14 mouse cellular contexts compared by ENCODE assay signal in genomic region chr16:15113989-15114556, GRCm38 (mm10).
DNase-seq lines count a peak whose midpoint lies in the region; ATAC-seq and TF ChIP-seq lines count a peak whose summit lies in the region.
"Had no signal": no experiment of that assay in that cellular context is flagged by ENCODE, and none has a peak within 500 bp of the region (broad histone marks: within the 10 kb centered on the region; RNA-seq: fewer than 3 reads in every experiment).

No protein-coding gene starts in this region.

- peaks cover 3% of the 10 kb centered on the region; the same call in 1 of the 2 replicates for H3K9me3 ChIP-seq in heart, embryonic 14.5 days (ENCODE audit: control insufficient read depth, low read length)
- H3K9me3 ChIP-seq in heart, embryonic 10.5 days: no peaks in the 10 kb centered on the region
- no peaks in the 10 kb centered on the region for H3K9me3 ChIP-seq in lung, embryonic 14.5 days (ENCODE audit: low read depth, low read length)
- H3K9me3 ChIP-seq in intestine, embryonic 15.5 days: no peaks in the 10 kb centered on the region
- no peaks in the 10 kb centered on the region for H3K9me3 ChIP-seq in stomach, embryonic 16.5 days (replicated peaks; ENCODE audit: control insufficient read depth, low read length)
- H3K9me3 ChIP-seq in hindbrain, embryonic 16.5 days (ENCODE audit: control insufficient read depth, low read length): no peaks in the 10 kb centered on the region
- H3K9me3 ChIP-seq: liver, embryonic 13.5 days; midbrain, embryonic 12.5 days had no signal

- H3K4me3 ChIP-seq in heart, embryonic 14.5 days (ENCODE audit: control insufficient read depth in 1 of 2, insufficient read depth in 1 of 2, low read depth in 1 of 2, low read length in 2 of 2): no peak overlapping the region
- no peak overlapping the region for H3K4me3 ChIP-seq in heart, embryonic 10.5 days
- no peak overlapping the region for H3K4me3 ChIP-seq in lung, embryonic 14.5 days (ENCODE audit: low read depth, low read length)
- no peak overlapping the region for H3K4me3 ChIP-seq in intestine, embryonic 15.5 days (replicated peaks)
- no peak overlapping the region for H3K4me3 ChIP-seq in stomach, embryonic 16.5 days (replicated peaks; ENCODE audit: low read length)
- H3K4me3 ChIP-seq in hindbrain, embryonic 16.5 days (ENCODE audit: low read length): no peak overlapping the region
- H3K4me3 ChIP-seq: erythroblast, embryonic 14.5 days; liver, embryonic 13.5 days; midbrain, embryonic 12.5 days had no signal

- H3K36me3 ChIP-seq in heart, embryonic 14.5 days (ENCODE audit: control insufficient read depth, insufficient read depth, low read length): no peaks in the 10 kb centered on the region
- no peaks in the 10 kb centered on the region for H3K36me3 ChIP-seq in heart, embryonic 10.5 days
- no peaks in the 10 kb centered on the region for H3K36me3 ChIP-seq in lung, embryonic 14.5 days (ENCODE audit: insufficient read depth)
- no peaks in the 10 kb centered on the region for H3K36me3 ChIP-seq in intestine, embryonic 15.5 days
- H3K36me3 ChIP-seq in stomach, embryonic 16.5 days (ENCODE audit: control insufficient read depth, insufficient read depth, low read length): no peaks in the 10 kb centered on the region
- no peaks in the 10 kb centered on the region for H3K36me3 ChIP-seq in hindbrain, embryonic 16.5 days (ENCODE audit: control insufficient read depth, insufficient read depth, low read length)
- H3K36me3 ChIP-seq: liver, embryonic 13.5 days; midbrain, embryonic 12.5 days had no signal

- ATAC-seq in heart, embryonic 14.5 days (ENCODE audit: insufficient number of reproducible peaks, insufficient read depth, low FRiP score, low read depth): no peak
- ATAC-seq in lung, embryonic 14.5 days (ENCODE audit: insufficient read depth): peak; percentile 73
- 0 out of 2 replicates have a peak, but pooled peaks have one; percentile 31 for ATAC-seq in intestine, embryonic 15.5 days
- 0 out of 2 replicates have a peak, but pooled peaks have one; percentile 29 for ATAC-seq in stomach, embryonic 16.5 days (ENCODE audit: insufficient read depth, low FRiP score)
- no peak for ATAC-seq in hindbrain, embryonic 16.5 days
- ATAC-seq: inflammation-experienced regulatory T-cells, adult 6 months had no signal

- no peak for DNase-seq in heart, embryonic 10.5 days (ENCODE audit: low spot score)
- peak; percentile 43 for DNase-seq in lung, embryonic 14.5 days
- DNase-seq in lung, postnatal 36 days: no peak
- DNase-seq in thymus, adult 18-20 months: no peak
- DNase-seq: cerebellum, adult 9-10 months; heart, postnatal 14 days; liver, embryonic 13.5 days had no signal

- no peak overlapping the region for H3K9ac ChIP-seq in heart, embryonic 14.5 days (ENCODE audit: low read length)
- no peak overlapping the region for H3K9ac ChIP-seq in lung, embryonic 14.5 days
- no peak overlapping the region for H3K9ac ChIP-seq in intestine, embryonic 15.5 days
- H3K9ac ChIP-seq in stomach, embryonic 16.5 days (ENCODE audit: low read length): 0 out of 2 replicates have a peak overlapping the region, but pooled peaks have one; percentile 32
- no peak overlapping the region for H3K9ac ChIP-seq in hindbrain, embryonic 16.5 days (ENCODE audit: low read depth, low read length)
- H3K9ac ChIP-seq: liver, embryonic 13.5 days; midbrain, embryonic 12.5 days had no signal

- H3K27ac ChIP-seq in heart, embryonic 14.5 days (replicated peaks in 1 of 2; ENCODE audit: control insufficient read depth in 1 of 2, insufficient read depth in 1 of 2, low read depth in 2 of 2, low read length in 2 of 2): no peak overlapping the region
- no peak overlapping the region for H3K27ac ChIP-seq in heart, embryonic 10.5 days
- H3K27ac ChIP-seq in lung, embryonic 14.5 days (ENCODE audit: low read depth): peak overlapping the region; percentile 16; the same call in 1 of the 2 replicates
- no peak overlapping the region for H3K27ac ChIP-seq in intestine, embryonic 15.5 days
- H3K27ac ChIP-seq in stomach, embryonic 16.5 days (ENCODE audit: low read length): peak overlapping the region; percentile 81
- H3K27ac ChIP-seq in hindbrain, embryonic 16.5 days (ENCODE audit: low read depth, low read length): no peak overlapping the region
- H3K27ac ChIP-seq: liver, embryonic 13.5 days; midbrain, embryonic 12.5 days had no signal

- H3K4me2 ChIP-seq in heart, embryonic 14.5 days (ENCODE audit: low read length): peak overlapping the region; percentile 35
- H3K4me2 ChIP-seq in lung, embryonic 14.5 days: peak overlapping the region; percentile 16; the same call in 1 of the 2 replicates
- H3K4me2 ChIP-seq in intestine, embryonic 15.5 days (replicated peaks): no peak overlapping the region
- peak overlapping the region; percentile 27 for H3K4me2 ChIP-seq in stomach, embryonic 16.5 days (ENCODE audit: low read depth, low read length)
- H3K4me2 ChIP-seq in hindbrain, embryonic 16.5 days (ENCODE audit: low read length): no peak overlapping the region
- H3K4me2 ChIP-seq: liver, embryonic 13.5 days; midbrain, embryonic 12.5 days had no signal

- H3K4me1 ChIP-seq in heart, embryonic 14.5 days (ENCODE audit: control insufficient read depth in 2 of 2, insufficient read depth in 2 of 2, low read length in 2 of 2): peaks cover 2 to 7% of the 10 kb centered on the region in 2 experiments; a peak in 2 of 4 replicates
- H3K4me1 ChIP-seq in heart, embryonic 10.5 days: peaks cover 10% of the 10 kb centered on the region; the same call in 1 of the 2 replicates
- peaks cover 9% of the 10 kb centered on the region; the same call in 1 of the 2 replicates for H3K4me1 ChIP-seq in lung, embryonic 14.5 days (ENCODE audit: insufficient read depth)
- peaks cover 11% of the 10 kb centered on the region; the same call in 1 of the 2 replicates for H3K4me1 ChIP-seq in intestine, embryonic 15.5 days (replicated peaks)
- H3K4me1 ChIP-seq in stomach, embryonic 16.5 days (ENCODE audit: control insufficient read depth, insufficient read depth, low read length): peaks cover 4% of the 10 kb centered on the region; the same call in 1 of the 2 replicates
- H3K4me1 ChIP-seq in hindbrain, embryonic 16.5 days (ENCODE audit: control insufficient read depth, insufficient read depth, low read depth, low read length): no peaks in the 10 kb centered on the region
- H3K4me1 ChIP-seq: liver, embryonic 13.5 days; midbrain, embryonic 12.5 days had no signal

- 0 out of 2 replicates have a peak, but pooled peaks have one; percentile 8 for TF ChIP-seq CTCF in lung, embryonic 14.5 days (IDR thresholded peaks at IDR 0.05; ENCODE audit: low read depth)

- 20% methylated on average over 5 of the region's 5 CpGs for WGBS in heart, embryonic 14.5 days
- WGBS in heart, embryonic 10.5 days: 23% methylated on average over 5 of the region's 5 CpGs
- 15% methylated on average over 5 of the region's 5 CpGs for WGBS in lung, embryonic 14.5 days
- WGBS in intestine, embryonic 15.5 days: 17% methylated on average over 5 of the region's 5 CpGs
- WGBS in stomach, embryonic 16.5 days: 16% methylated on average over 5 of the region's 5 CpGs
- WGBS in hindbrain, embryonic 16.5 days: 45% methylated on average over 5 of the region's 5 CpGs

- H3K27me3 ChIP-seq in heart, embryonic 14.5 days (ENCODE audit: control insufficient read depth, insufficient read depth, low read length): no peaks in the 10 kb centered on the region
- no peaks in the 10 kb centered on the region for H3K27me3 ChIP-seq in heart, embryonic 10.5 days (ENCODE audit: insufficient read depth, poor library complexity, severe bottlenecking)
- no peaks in the 10 kb centered on the region for H3K27me3 ChIP-seq in lung, embryonic 14.5 days (ENCODE audit: insufficient read depth, low read length)
- H3K27me3 ChIP-seq in intestine, embryonic 15.5 days (replicated peaks): no peaks in the 10 kb centered on the region
- no peaks in the 10 kb centered on the region for H3K27me3 ChIP-seq in stomach, embryonic 16.5 days (ENCODE audit: control insufficient read depth, insufficient read depth, low read length)
- no peaks in the 10 kb centered on the region for H3K27me3 ChIP-seq in hindbrain, embryonic 16.5 days (replicated peaks; ENCODE audit: control insufficient read depth, insufficient read depth, low read length)
- H3K27me3 ChIP-seq: liver, embryonic 13.5 days; midbrain, embryonic 12.5 days had no signal

Comparison
In these comparisons a context has a peak if more than half of its experiments do, and no peak if none do; other contexts are left out.
1. ATAC-seq: peak in lung, embryonic 14.5 days (single experiment), intestine, embryonic 15.5 days (single experiment) and stomach, embryonic 16.5 days (single experiment); none in heart, embryonic 14.5 days (single experiment) and hindbrain, embryonic 16.5 days (single experiment).
2. H3K27ac ChIP-seq: peak in lung, embryonic 14.5 days (single experiment) and stomach, embryonic 16.5 days (single experiment); none in heart, embryonic 14.5 days (0 of 2), heart, embryonic 10.5 days (single experiment), intestine, embryonic 15.5 days (single experiment) and hindbrain, embryonic 16.5 days (single experiment).
3. H3K4me2 ChIP-seq: peak in heart, embryonic 14.5 days (single experiment), lung, embryonic 14.5 days (single experiment) and stomach, embryonic 16.5 days (single experiment); none in intestine, embryonic 15.5 days (single experiment) and hindbrain, embryonic 16.5 days (single experiment).